Mouse (Mus musculus) monocyte, adult 5-6 weeks (primary cell): Measurements from ENCODE around the gene Dhx29. TPM values are rescaled to one million over a fixed set of nuclear protein-coding genes. Genes with fewer than 3 reads are reported as not detected.

Experiments
- ATAC-seq: fragments of 153-309, 156-312 bp; replicated peaks from 2 replicates; pipeline ENCODE4 v1.8.0; 2017; ENCODE audit warnings: mild to moderate bottlenecking; ENCODE audit not compliant: low TSS enrichment, insufficient number of reproducible peaks, severe bottlenecking, poor library complexity, low FRiP score
- total RNA-seq: library from RNA; stranded (forward); fragments of 200-1000, 200-491, 200-594 nt; gene quantifications from 3 replicates; pipeline ENCODE4 v1.2.3, GENCODE M21; 2017

Dhx29 gene
- total RNA-seq, 1 experiment from 2014 or later = 20.5 TPM

- no peak for ATAC-seq
Observed at GRCm38 (mm10) chr13:112985605-112986450, 58.6 kb downstream of the Dhx29 start.

GRCm38 (mm10) chr13:112986451-112986950, 59.2 kb downstream of the Dhx29 start:
- no peak for ATAC-seq

- ATAC-seq = peak; percentile 70
Observed at GRCm38 (mm10) chr13:112987532-112987943, 60.3 kb downstream of the Dhx29 start, which contains the start of gene Ccno. Ccno (plus strand) TSS chr13:112987802.

- ATAC-seq = no peak
Observed at GRCm38 (mm10) chr13:112987991-112988390, 60.7 kb downstream of the Dhx29 start.

- ATAC-seq = no peak; the same call in 1 of the 2 replicates
Observed at GRCm38 (mm10) chr13:112988866-112989265, 61.6 kb downstream of the Dhx29 start.

- no peak for ATAC-seq
Observed at GRCm38 (mm10) chr13:112989541-112989940, 62.3 kb downstream of the Dhx29 start.

GRCm38 (mm10) chr13:112990346-112990745, 63.1 kb downstream of the Dhx29 start:
- no peak for ATAC-seq

GRCm38 (mm10) chr13:112993531-112994152, 66.4 kb downstream of the Dhx29 start, which contains the start of gene Mcidas:
Mcidas (plus strand) TSS chr13:112993845.
- 0 out of 2 replicates have a peak, but pooled peaks have one; percentile 3 for ATAC-seq

- ATAC-seq = peak; percentile 52
Observed at GRCm38 (mm10) chr13:112994191-112994590, 66.9 kb downstream of the Dhx29 start.

- no peak for ATAC-seq
Observed at GRCm38 (mm10) chr13:112996407-112996806, 69.2 kb downstream of the Dhx29 start.

GRCm38 (mm10) chr13:112997369-112997768, 70.1 kb downstream of the Dhx29 start:
- no peak for ATAC-seq

GRCm38 (mm10) chr13:112998427-112999201, 71.4 kb downstream of the Dhx29 start:
- ATAC-seq = no peak

GRCm38 (mm10) chr13:113000090-113000489, 72.8 kb downstream of the Dhx29 start:
- ATAC-seq = no peak

GRCm38 (mm10) chr13:113000576-113001318, 73.5 kb downstream of the Dhx29 start:
- no peak for ATAC-seq

GRCm38 (mm10) chr13:113012683-113013082, 85.4 kb downstream of the Dhx29 start:
- ATAC-seq = no peak

- ATAC-seq = peak; percentile 52
Observed at GRCm38 (mm10) chr13:113013174-113013953, 86.1 kb downstream of the Dhx29 start.
